In the genomic region with DNA sequence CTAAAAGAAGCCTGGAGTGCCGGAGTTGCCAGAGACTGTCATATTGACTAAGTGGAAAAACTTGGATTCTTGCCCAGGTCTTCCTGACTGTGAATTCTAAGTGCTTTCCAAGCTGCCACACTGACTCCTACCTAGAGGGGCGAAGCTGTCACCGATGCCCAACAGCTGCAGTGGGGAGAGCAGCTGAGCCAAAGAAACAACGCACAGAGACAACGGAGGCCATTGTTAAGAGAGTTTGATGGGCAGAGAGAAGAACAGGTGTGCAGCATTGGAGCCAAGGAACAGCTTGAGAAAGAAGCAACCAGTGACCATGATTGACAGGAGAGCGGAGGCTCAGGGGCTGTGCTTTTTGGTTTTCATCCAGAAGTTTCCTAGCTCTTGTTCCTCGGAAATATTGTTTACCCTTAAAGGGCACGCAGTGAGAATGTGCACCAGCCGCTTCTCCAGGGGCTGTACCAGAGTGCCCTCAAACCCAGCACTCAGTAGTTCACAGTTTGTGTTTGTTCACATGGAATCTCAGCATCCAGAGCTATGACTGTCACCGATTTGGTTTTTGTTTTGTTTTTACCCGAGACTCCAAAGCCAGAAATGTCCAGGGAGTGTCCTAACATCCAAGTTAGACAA, we compare ENCODE assay signal across 13 mouse cellular contexts. TPM values are rescaled to one million over a fixed set of nuclear protein-coding genes. Genes with fewer than 3 reads are reported as not detected.
A peak's percentile ranks its signal among the peaks of the same experiment; 100 is the strongest.
DNase-seq lines count a peak whose midpoint lies in the region; ATAC-seq and TF ChIP-seq lines count a peak whose summit lies in the region.
"Had no signal": no experiment of that assay in that cellular context is flagged by ENCODE, and none has a peak within 500 bp of the region (broad histone marks: within the 10 kb centered on the region; RNA-seq: fewer than 3 reads in every experiment).

No protein-coding gene starts in this region.

- no peaks in the 10 kb centered on the region for H3K9me3 ChIP-seq in liver, postnatal 0 days (ENCODE audit: low read length)
- H3K9me3 ChIP-seq in hindbrain, embryonic 16.5 days (ENCODE audit: control insufficient read depth, low read length) = no peaks in the 10 kb centered on the region

- ATAC-seq in liver, postnatal 0 days = no peak
- peak; percentile 90 for ATAC-seq in hindbrain, embryonic 16.5 days
- ATAC-seq in megakaryocyte-erythroid progenitor cell, adult 5-6 weeks (replicated peaks; ENCODE audit: low FRiP score, low TSS enrichment, poor library complexity, severe bottlenecking) = no peak

- no peak overlapping the region for H3K4me2 ChIP-seq in liver, postnatal 0 days (ENCODE audit: low read depth, low read length)
- peak overlapping the region; percentile 29; the same call in 1 of the 2 replicates for H3K4me2 ChIP-seq in hindbrain, embryonic 16.5 days (ENCODE audit: low read length)

- TF ChIP-seq EP300 in liver, postnatal 0 days (IDR thresholded peaks at IDR 0.05; ENCODE audit: low read depth) = no peak

- H3K27me3 ChIP-seq in cerebellum, adult 2 months (ENCODE audit: control insufficient read depth, insufficient read depth, low read length) = no peaks in the 10 kb centered on the region
- no peaks in the 10 kb centered on the region for H3K27me3 ChIP-seq in liver, adult 2 months (ENCODE audit: control insufficient read depth, insufficient read depth, low read length)
- H3K27me3 ChIP-seq in liver, postnatal 0 days (ENCODE audit: insufficient read depth, low read length) = no peaks in the 10 kb centered on the region
- H3K27me3 ChIP-seq in hindbrain, embryonic 16.5 days (replicated peaks; ENCODE audit: control insufficient read depth, insufficient read depth, low read length) = no peaks in the 10 kb centered on the region
- H3K27me3 ChIP-seq: Patski had no signal

- H3K36me3 ChIP-seq in liver, adult 2 months (ENCODE audit: control insufficient read depth, insufficient read depth, low read length) = no peaks in the 10 kb centered on the region
- H3K36me3 ChIP-seq in liver, postnatal 0 days (replicated peaks; ENCODE audit: insufficient read depth, low read length) = no peaks in the 10 kb centered on the region
- H3K36me3 ChIP-seq in hindbrain, embryonic 16.5 days (ENCODE audit: control insufficient read depth, insufficient read depth, low read length) = no peaks in the 10 kb centered on the region

- 4% methylated on average over 11 of the region's 11 CpGs for WGBS in cerebellum, adult 2 months
- 63% methylated on average over 11 of the region's 11 CpGs for WGBS in liver, adult 2 months
- 75% methylated on average over 11 of the region's 11 CpGs for WGBS in liver, postnatal 0 days (ENCODE audit: insufficient replicate concordance)
- WGBS in hindbrain, embryonic 16.5 days = 49% methylated on average over 11 of the region's 11 CpGs

- DNase-seq in cerebellum, adult 2 months = peak; percentile 13 to 18
- DNase-seq in cerebellum, adult 11 months = no peak
- DNase-seq in liver, adult 2 months (ENCODE audit: extremely low read depth, low read depth, low spot score) = peak; percentile 31
- no peak for DNase-seq in liver, postnatal 0 days
- peak; percentile 83 for DNase-seq in brain, embryonic 14.5 days (ENCODE audit: low read depth)
- no peak for DNase-seq in heart, postnatal 14 days

- no peak overlapping the region for H3K27ac ChIP-seq in cerebellum, adult 2 months (ENCODE audit: insufficient read depth, low read length)
- H3K27ac ChIP-seq in liver, adult 2 months (replicated peaks; ENCODE audit: insufficient read depth, low read depth, low read length) = no peak overlapping the region
- H3K27ac ChIP-seq in liver, postnatal 0 days (ENCODE audit: low read depth) = no peak overlapping the region
- peak overlapping the region; percentile 35; the same call in 1 of the 2 replicates for H3K27ac ChIP-seq in hindbrain, embryonic 16.5 days (ENCODE audit: low read depth, low read length)

- intact Hi-C loops in heart, postnatal 14 days (cut with DNase I) = loop anchor here (1.0 to 5.0 kb wide), 2 partner anchors 80 to 165 kb away; no protein-coding TSS in a partner anchor

- no peaks in the 10 kb centered on the region for H3K79me2 ChIP-seq in liver, adult 2 months (ENCODE audit: control insufficient read depth, insufficient read depth, low read length)

- H3K4me1 ChIP-seq in cerebellum, adult 2 months (ENCODE audit: control insufficient read depth, insufficient read depth, low read length) = no peaks in the 10 kb centered on the region
- peaks cover 5% of the 10 kb centered on the region for H3K4me1 ChIP-seq in liver, adult 2 months (ENCODE audit: control insufficient read depth, insufficient read depth, low read length)
- H3K4me1 ChIP-seq in liver, postnatal 0 days (ENCODE audit: insufficient read depth) = no peaks in the 10 kb centered on the region
- peaks cover 6% of the 10 kb centered on the region for H3K4me1 ChIP-seq in hindbrain, embryonic 16.5 days (ENCODE audit: control insufficient read depth, insufficient read depth, low read depth, low read length)

- TF ChIP-seq POLR2A in cerebellum, adult 2 months (IDR thresholded peaks at IDR 0.05; ENCODE audit: borderline replicate concordance, insufficient read depth, low read length) = no peak
- no peak for TF ChIP-seq POLR2A in liver, adult 2 months (IDR thresholded peaks at IDR 0.05; ENCODE audit: extremely low read depth, insufficient read depth, low read length)
- TF ChIP-seq POLR2A in brain, embryonic 14.5 days (IDR thresholded peaks at IDR 0.05; ENCODE audit: borderline replicate concordance, extremely low read depth, insufficient read depth, insufficient read length, poor library complexity, severe bottlenecking) = no peak

- H3K4me3 ChIP-seq in cerebellum, adult 2 months (replicated peaks; ENCODE audit: insufficient read depth, low read depth, low read length) = no peak overlapping the region
- H3K4me3 ChIP-seq in liver, adult 2 months (ENCODE audit: insufficient read depth, low read depth, low read length) = no peak overlapping the region
- H3K4me3 ChIP-seq in liver, postnatal 0 days (ENCODE audit: low read depth, low read length) = no peak overlapping the region
- H3K4me3 ChIP-seq in hindbrain, embryonic 16.5 days (ENCODE audit: low read length) = no peak overlapping the region

- H3K9ac ChIP-seq in liver, adult 2 months (ENCODE audit: low read depth, low read length) = no peak overlapping the region
- no peak overlapping the region for H3K9ac ChIP-seq in liver, postnatal 0 days (replicated peaks)
- no peak overlapping the region for H3K9ac ChIP-seq in hindbrain, embryonic 16.5 days (ENCODE audit: low read depth, low read length)

- TF ChIP-seq CTCF in cerebellum, adult 2 months (IDR thresholded peaks at IDR 0.05; ENCODE audit: borderline replicate concordance, insufficient read depth, low read depth, low read length) = no peak
- TF ChIP-seq CTCF in liver, adult 2 months (IDR thresholded peaks at IDR 0.05; ENCODE audit: low read depth, low read length) = no peak
- TF ChIP-seq CTCF in liver, postnatal 0 days (IDR thresholded peaks at IDR 0.05; ENCODE audit: low read depth) = no peak
- TF ChIP-seq CTCF in brain, embryonic 14.5 days (IDR thresholded peaks at IDR 0.05; ENCODE audit: borderline replicate concordance, extremely low read depth, insufficient read depth, insufficient read length) = no peak

RNA-seq across cellular contexts. Expression of a gene that starts 16.2 kb away (rescaled TPM):
- polyA plus RNA-seq in cerebellum, adult 2 months (2012; rRNA removed) = not detected in 2 replicates
- not detected in 2 replicates for total RNA-seq in liver, adult 2 months (2014; rRNA removed)
- polyA plus RNA-seq in liver, adult 2 months (2012; rRNA removed) = 0.01 TPM in 1 of 2 replicates, not detected in the other
- polyA plus RNA-seq in liver, postnatal 0 days (2015; fragmentation: Nextera tagmentation; extraction: Ambion mirVana) = not detected in 2 replicates
- 0.13 TPM in 1 of 2 replicates, not detected in the other for polyA plus RNA-seq in brain, embryonic 14.5 days (2012; rRNA removed)
- polyA plus RNA-seq in hindbrain, embryonic 16.5 days (2015; fragmentation: Nextera tagmentation; extraction: Ambion mirVana) = not detected in 2 replicates
- total RNA-seq in heart, postnatal 14 days (2021) = not detected
- not detected in 2 replicates for total RNA-seq in megakaryocyte-erythroid progenitor cell, adult 5-6 weeks (2014; fragmentation: Nextera tagmentation)
- not detected in 2 replicates for total RNA-seq in megakaryocyte-erythroid progenitor cell, adult 5-6 weeks (2017)
- total RNA-seq: adrenal gland, postnatal 14 days; heart, adult 18-20 months; left cerebral cortex, postnatal 25 days had no signal
- polyA plus RNA-seq: inflammation-experienced regulatory T-cells, adult 6 months; Patski had no signal

RNA-seq across cellular contexts. Expression of a gene that starts 22.0 kb away (rescaled TPM):
- not detected in 2 replicates for polyA plus RNA-seq in cerebellum, adult 2 months (2012; rRNA removed)
- 11.2 and 15.2 TPM in 2 replicates for total RNA-seq in liver, adult 2 months (2014; rRNA removed)
- 5.3 and 5.8 TPM in 2 replicates for polyA plus RNA-seq in liver, adult 2 months (2012; rRNA removed)
- 0.04 TPM in 1 of 2 replicates, not detected in the other for polyA plus RNA-seq in liver, postnatal 0 days (2015; fragmentation: Nextera tagmentation; extraction: Ambion mirVana)
- 0.03 TPM in 1 of 2 replicates, not detected in the other for polyA plus RNA-seq in brain, embryonic 14.5 days (2012; rRNA removed)
- polyA plus RNA-seq in hindbrain, embryonic 16.5 days (2015; fragmentation: Nextera tagmentation; extraction: Ambion mirVana) = not detected in 2 replicates
- total RNA-seq in heart, postnatal 14 days (2021) = under 1 TPM in 1 of 2 experiments, not detected in 1; 0.05 TPM
- total RNA-seq in megakaryocyte-erythroid progenitor cell, adult 5-6 weeks (2014; fragmentation: Nextera tagmentation) = not detected in 2 replicates
- not detected in 2 replicates for total RNA-seq in megakaryocyte-erythroid progenitor cell, adult 5-6 weeks (2017)
- total RNA-seq: heart, adult 18-20 months; left cerebral cortex, postnatal 25 days had no signal
- polyA plus RNA-seq: inflammation-experienced regulatory T-cells, adult 6 months; Patski had no signal

RNA-seq across cellular contexts. Expression of a gene that starts 35.1 kb away (rescaled TPM):
- not detected in 2 replicates for polyA plus RNA-seq in cerebellum, adult 2 months (2012; rRNA removed)
- 5.2 and 8.1 TPM in 2 replicates for total RNA-seq in liver, adult 2 months (2014; rRNA removed)
- 3.2 and 4.7 TPM in 2 replicates for polyA plus RNA-seq in liver, adult 2 months (2012; rRNA removed)
- not detected in 2 replicates for polyA plus RNA-seq in liver, postnatal 0 days (2015; fragmentation: Nextera tagmentation; extraction: Ambion mirVana)
- polyA plus RNA-seq in brain, embryonic 14.5 days (2012; rRNA removed) = not detected in 2 replicates
- polyA plus RNA-seq in hindbrain, embryonic 16.5 days (2015; fragmentation: Nextera tagmentation; extraction: Ambion mirVana) = not detected in 2 replicates
- not detected for total RNA-seq in heart, postnatal 14 days (2021)
- total RNA-seq in megakaryocyte-erythroid progenitor cell, adult 5-6 weeks (2014; fragmentation: Nextera tagmentation) = not detected in 2 replicates
- not detected in 2 replicates for total RNA-seq in megakaryocyte-erythroid progenitor cell, adult 5-6 weeks (2017)
- total RNA-seq: adrenal gland, postnatal 14 days; heart, adult 18-20 months; left cerebral cortex, postnatal 25 days had no signal
- polyA plus RNA-seq: inflammation-experienced regulatory T-cells, adult 6 months; Patski had no signal

Comparison
In these comparisons a context has a peak if more than half of its experiments do, and no peak if none do; other contexts are left out.
1. DNase-seq: peak in cerebellum, adult 2 months (2 of 2), liver, adult 2 months (single experiment) and brain, embryonic 14.5 days (single experiment); none in cerebellum, adult 11 months (single experiment), liver, postnatal 0 days (single experiment) and heart, postnatal 14 days (0 of 2).